Mouse (Mus musculus) limb, embryonic 10.5 days (tissue): ENCODE measurements around the gene Ggact. TPM values are rescaled to one million over a fixed set of nuclear protein-coding genes. Genes with fewer than 3 reads are reported as not detected.

Experiments used
- DNase-seq: peaks from one replicate; pipeline ENCODE4 v3.0.0-alpha.2; 2017; ENCODE audit warnings: low spot score
- H3K27ac ChIP-seq: fragments of 300-500 bp; sonication (generic); 2 replicates; pipeline ENCODE4 v1.5.1; 2016; ENCODE audit warnings: mild to moderate bottlenecking
- H3K27me3 ChIP-seq: fragments of 300-500 bp; sonication (generic); 2 replicates; pipeline ENCODE4 v1.6.1; 2016; ENCODE audit warnings: low read depth, mild to moderate bottlenecking; ENCODE audit not compliant: poor library complexity, severe bottlenecking
- H3K36me3 ChIP-seq: fragments of 300-500 bp; sonication (generic); 2 replicates; pipeline ENCODE4 v1.6.1; 2016; ENCODE audit warnings: mild to moderate bottlenecking, moderate library complexity
- H3K4me1 ChIP-seq: fragments of 300-500 bp; sonication (generic); 2 replicates; pipeline ENCODE4 v1.6.1; 2016
- H3K4me3 ChIP-seq: fragments of 300-500 bp; sonication (generic); 2 replicates; pipeline ENCODE4 v1.5.1; 2016; ENCODE audit warnings: mild to moderate bottlenecking, moderate library complexity
- H3K9me3 ChIP-seq: fragments of 300-500 bp; sonication (generic); replicated peaks from 2 replicates; pipeline ENCODE4 v1.6.1; 2016; ENCODE audit warnings: mild to moderate bottlenecking
- WGBS: fragments of 180-500 bp; shearing (Covaris S2); methylation state at CpG from one replicate; pipeline ENCODE4 v1.1.7; 2016; 5-methylcytosine and 5-hydroxymethylcytosine counted together
- polyA plus RNA-seq: library from polyadenylated mRNA; unstranded; fragments of >200 nt; fragmentation: Nextera tagmentation; extraction: Ambion mirVana; gene quantifications from 2 replicates; pipeline ENCODE4 v1.2.1, GENCODE M21; 2016

Gene Ggact
- polyA plus RNA-seq, 1 experiment from 2014 or later = 8.0 TPM

- WGBS = 46% methylated on average over 1 of the region's 1 CpGs
- Histone ChIP-seq H3K36me3 (no peaks in the 10 kb centered on the region; the same call in 1 of the 2 replicates), H3K9me3 (no peaks in the 10 kb centered on the region), H3K4me1 (peaks cover 17% of the 10 kb centered on the region), H3K27ac (no peak overlapping the region), H3K4me3 (peak overlapping the region; percentile 83), H3K27me3 (no peaks in the 10 kb centered on the region)
- DNase-seq = no peak
These were observed 1.4 kb downstream of the Ggact start for GRCm38 (mm10) chr14:122912137-122912536.

GRCm38 (mm10) chr14:122911265-122911664, 2.3 kb downstream of the Ggact start:
- DNase-seq = no peak
- H3K4me3 ChIP-seq = no peak overlapping the region
- H3K27ac ChIP-seq = no peak overlapping the region
- H3K9me3 ChIP-seq = no peaks in the 10 kb centered on the region
- H3K27me3 ChIP-seq = no peaks in the 10 kb centered on the region
- peaks cover 17% of the 10 kb centered on the region for H3K4me1 ChIP-seq
- H3K36me3 ChIP-seq = no peaks in the 10 kb centered on the region; the same call in 1 of the 2 replicates

- WGBS = 86% methylated on average over 5 of the region's 5 CpGs
- no peak for DNase-seq
- H3K4me1 ChIP-seq = peaks cover 17% of the 10 kb centered on the region
- H3K4me3 ChIP-seq = no peak overlapping the region
- no peaks in the 10 kb centered on the region for H3K9me3 ChIP-seq
- no peaks in the 10 kb centered on the region for H3K27me3 ChIP-seq
- H3K27ac ChIP-seq = no peak overlapping the region
- peaks cover 3% of the 10 kb centered on the region; the same call in 1 of the 2 replicates for H3K36me3 ChIP-seq
These were observed 4.0 kb downstream of the Ggact start for GRCm38 (mm10) chr14:122909368-122910091.

GRCm38 (mm10) chr14:122908075-122908474, 5.5 kb downstream of the Ggact start:
- WGBS = 94% methylated on average over 4 of the region's 4 CpGs
- H3K27me3 ChIP-seq = no peaks in the 10 kb centered on the region
- no peak overlapping the region for H3K4me3 ChIP-seq
- DNase-seq = no peak
- H3K27ac ChIP-seq = no peak overlapping the region
- peaks cover 15% of the 10 kb centered on the region for H3K4me1 ChIP-seq
- H3K36me3 ChIP-seq = peaks cover 3% of the 10 kb centered on the region; the same call in 1 of the 2 replicates
- H3K9me3 ChIP-seq = no peaks in the 10 kb centered on the region

- no peak for DNase-seq
- Histone ChIP-seq H3K36me3 (peaks cover 3% of the 10 kb centered on the region; the same call in 1 of the 2 replicates), H3K9me3 (no peaks in the 10 kb centered on the region), H3K4me1 (no peaks in the 10 kb centered on the region), H3K27me3 (no peaks in the 10 kb centered on the region), H3K4me3 (no peak overlapping the region), H3K27ac (no peak overlapping the region)
- 91% methylated on average over 1 of the region's 1 CpGs for WGBS
These were observed 8.6 kb downstream of the Ggact start for GRCm38 (mm10) chr14:122905007-122905406.

GRCm38 (mm10) chr14:122903923-122904351, 9.6 kb downstream of the Ggact start:
- Histone ChIP-seq H3K4me1 (no peaks in the 10 kb centered on the region), H3K4me3 (no peak overlapping the region), H3K9me3 (no peaks in the 10 kb centered on the region), H3K27ac (no peak overlapping the region), H3K27me3 (no peaks in the 10 kb centered on the region), H3K36me3 (peaks cover 3% of the 10 kb centered on the region; the same call in 1 of the 2 replicates)
- 69% methylated on average over 2 of the region's 2 CpGs for WGBS
- no peak for DNase-seq

GRCm38 (mm10) chr14:122902884-122903283, 10.7 kb downstream of the Ggact start:
- 90% methylated on average over 4 of the region's 4 CpGs for WGBS
- Histone ChIP-seq H3K4me1 (no peaks in the 10 kb centered on the region), H3K27me3 (no peaks in the 10 kb centered on the region), H3K36me3 (0 out of 2 replicates have a peak, but pooled peaks cover 3% of the 10 kb centered on the region), H3K9me3 (no peaks in the 10 kb centered on the region), H3K27ac (no peak overlapping the region), H3K4me3 (no peak overlapping the region)
- peak; percentile 29 for DNase-seq

- Histone ChIP-seq H3K4me1 (no peaks in the 10 kb centered on the region), H3K27ac (no peak overlapping the region), H3K9me3 (no peaks in the 10 kb centered on the region), H3K4me3 (no peak overlapping the region), H3K36me3 (0 out of 2 replicates have a peak, but pooled peaks cover 3% of the 10 kb centered on the region), H3K27me3 (no peaks in the 10 kb centered on the region)
- peak; percentile 24 for DNase-seq
- 92% methylated on average over 2 of the region's 2 CpGs for WGBS
These were observed 11.4 kb downstream of the Ggact start for GRCm38 (mm10) chr14:122902136-122902535.

- 91% methylated on average over 2 of the region's 2 CpGs for whole genome bisulfite sequencing
These were observed 11.8 kb downstream of the Ggact start for GRCm38 (mm10) chr14:122901715-122902114.

GRCm38 (mm10) chr14:122901177-122901576, 12.4 kb downstream of the Ggact start:
- 0 out of 2 replicates have a peak, but pooled peaks cover 3% of the 10 kb centered on the region for H3K36me3 ChIP-seq
- DNase-seq = peak; percentile 20
- H3K27me3 ChIP-seq = no peaks in the 10 kb centered on the region
- H3K9me3 ChIP-seq = no peaks in the 10 kb centered on the region
- no peak overlapping the region for H3K27ac ChIP-seq
- 80% methylated on average over 3 of the region's 3 CpGs for WGBS
- no peak overlapping the region for H3K4me3 ChIP-seq
- no peaks in the 10 kb centered on the region for H3K4me1 ChIP-seq

More at GRCm38 (mm10) chr14:122901715-122902114, 11.8 kb downstream of the Ggact start:
- Histone ChIP-seq H3K27me3 (no peaks in the 10 kb centered on the region), H3K9me3 (no peaks in the 10 kb centered on the region), H3K4me3 (no peak overlapping the region), H3K27ac (no peak overlapping the region), H3K4me1 (no peaks in the 10 kb centered on the region), H3K36me3 (0 out of 2 replicates have a peak, but pooled peaks cover 3% of the 10 kb centered on the region)
- DNase-seq = peak; percentile 1

GRCm38 (mm10) chr14:122900679-122901078, 12.9 kb downstream of the Ggact start:
- H3K4me1 ChIP-seq = no peaks in the 10 kb centered on the region
- 0 out of 2 replicates have a peak, but pooled peaks cover 3% of the 10 kb centered on the region for H3K36me3 ChIP-seq
- H3K9me3 ChIP-seq = no peaks in the 10 kb centered on the region
- no peak overlapping the region for H3K4me3 ChIP-seq
- H3K27me3 ChIP-seq = no peaks in the 10 kb centered on the region
- H3K27ac ChIP-seq = no peak overlapping the region
- DNase-seq = peak; percentile 23

- Histone ChIP-seq H3K27me3 (no peaks in the 10 kb centered on the region), H3K27ac (no peak overlapping the region), H3K9me3 (no peaks in the 10 kb centered on the region), H3K36me3 (no peaks in the 10 kb centered on the region), H3K4me3 (no peak overlapping the region), H3K4me1 (no peaks in the 10 kb centered on the region)
- no peak for DNase-seq
These were observed 15.0 kb downstream of the Ggact start for GRCm38 (mm10) chr14:122898550-122898949.

GRCm38 (mm10) chr14:122896106-122896505, 17.5 kb downstream of the Ggact start:
- Histone ChIP-seq H3K27ac (no peak overlapping the region), H3K4me1 (no peaks in the 10 kb centered on the region), H3K27me3 (no peaks in the 10 kb centered on the region), H3K4me3 (no peak overlapping the region), H3K9me3 (no peaks in the 10 kb centered on the region), H3K36me3 (peaks cover 7% of the 10 kb centered on the region)
- peak; percentile 1 for DNase-seq
- WGBS = 98% methylated on average over 1 of the region's 1 CpGs
